Mouse (Mus musculus) thymus, adult 18-20 months (tissue): ENCODE results near the gene Pik3cg.
"Not testable (repeated sequence)": the region's sequence is repeated elsewhere in the genome, so short reads cannot be mapped to it uniquely, and the experiment has no call there.

Experiments
- DNase-seq, 2 experiments: peaks; one replicate each; pipeline ENCODE4 v3.0.0; 2022; ENCODE audit warnings: mixed read lengths in 2 of 2

The Pik3cg gene

DNA sequence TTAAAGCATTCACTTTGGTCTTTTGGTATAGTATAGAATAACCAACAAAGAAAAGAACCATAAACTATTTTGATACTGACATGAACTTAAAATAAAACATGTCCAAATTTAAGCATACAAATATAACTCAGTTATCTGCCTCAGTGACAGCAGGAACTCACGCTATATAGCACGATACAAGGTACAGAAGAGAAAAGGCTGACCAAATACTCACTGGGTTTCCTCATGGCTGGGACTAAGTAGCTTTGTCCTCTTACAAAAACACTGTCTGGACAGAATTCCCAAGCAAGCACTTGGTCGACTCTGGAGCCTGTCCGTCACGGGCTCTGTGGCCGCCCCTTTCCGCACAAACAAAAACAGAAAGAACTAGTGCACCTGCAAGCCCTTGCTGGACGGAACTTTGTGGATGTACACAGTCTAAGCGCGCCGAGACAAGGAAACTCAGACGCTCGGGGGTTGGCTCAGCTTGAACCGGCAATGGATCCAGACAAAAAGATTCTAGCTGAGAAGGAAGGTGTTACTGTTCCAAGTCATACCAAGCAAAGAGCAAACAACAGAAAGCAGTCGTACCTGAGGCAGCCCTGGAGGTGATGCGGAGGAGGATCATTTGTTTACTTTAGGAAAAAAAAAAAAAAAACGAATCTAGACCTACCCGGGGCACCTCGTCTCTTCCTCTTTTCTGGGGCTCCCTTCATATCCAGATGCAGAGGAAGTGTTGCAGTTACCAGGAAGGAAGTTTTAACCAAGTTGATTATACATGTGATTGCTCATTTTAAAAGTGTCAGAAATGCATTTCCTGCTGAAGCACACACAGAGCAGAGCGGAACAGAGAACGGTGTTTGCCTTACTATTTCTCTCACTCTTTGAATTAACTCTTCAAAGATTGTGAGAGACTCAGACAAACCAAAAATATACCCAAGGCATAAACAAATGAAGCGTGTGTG lies at the start of gene Pik3cg:
Gene Pik3cg (minus strand): TSS at position 712 of the 944 bp plus-strand sequence.
- peak; percentile 31 to 40 for DNase-seq

DNA sequence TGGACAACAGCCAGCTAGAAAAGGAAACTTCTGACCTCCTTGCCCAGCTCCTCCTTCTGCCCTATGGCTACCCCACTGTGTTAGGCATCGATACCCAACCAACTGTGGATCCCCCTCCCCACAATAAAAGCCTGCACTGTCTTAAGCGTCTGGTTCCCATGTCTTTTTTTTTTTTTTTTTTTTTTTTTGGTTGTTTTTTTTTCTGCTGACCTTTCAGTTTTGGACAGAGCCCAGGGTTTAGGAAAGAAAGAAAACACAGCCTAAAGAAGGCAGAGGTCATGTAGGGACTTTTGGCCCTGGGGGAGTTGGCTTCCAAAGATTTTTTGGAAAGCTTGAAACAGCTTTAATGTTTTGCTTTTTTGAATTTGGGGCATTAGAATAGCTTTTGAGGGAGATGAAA lies 40.0 kb upstream of the Pik3cg start:
- DNase-seq = no peak

DNA sequence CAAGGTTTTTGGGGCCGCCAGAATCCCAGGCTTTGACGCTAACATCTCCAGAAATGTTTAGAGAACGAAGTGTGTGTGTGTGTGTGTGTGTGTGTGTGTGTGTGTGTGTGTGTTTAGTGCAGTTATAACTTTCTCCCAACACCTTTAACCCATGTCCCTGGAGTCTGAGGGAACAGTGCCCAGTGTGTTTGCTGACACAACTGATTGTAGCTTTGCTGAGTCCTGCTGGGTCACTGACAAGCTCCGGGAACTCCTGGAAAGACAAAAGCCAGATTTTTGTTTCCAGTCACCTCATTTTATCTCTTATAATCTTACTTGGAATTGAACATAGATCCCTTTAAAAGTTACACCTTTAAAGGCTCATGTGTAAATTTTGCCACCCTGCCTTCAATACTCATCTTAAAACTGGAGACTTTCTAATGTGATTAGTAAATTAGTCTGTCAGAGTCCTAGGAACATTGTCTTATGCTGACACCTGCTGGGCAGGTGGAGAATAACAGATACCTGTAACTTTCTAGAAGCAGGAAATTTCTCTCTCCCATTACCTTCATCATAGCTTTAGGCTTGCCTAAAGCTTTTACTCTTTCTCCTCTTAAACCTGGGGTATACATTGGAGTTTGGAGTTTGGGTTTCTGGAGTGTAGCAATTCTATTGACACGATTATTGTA lies 37.2 kb upstream of the Pik3cg start:
- DNase-seq = no peak

DNA sequence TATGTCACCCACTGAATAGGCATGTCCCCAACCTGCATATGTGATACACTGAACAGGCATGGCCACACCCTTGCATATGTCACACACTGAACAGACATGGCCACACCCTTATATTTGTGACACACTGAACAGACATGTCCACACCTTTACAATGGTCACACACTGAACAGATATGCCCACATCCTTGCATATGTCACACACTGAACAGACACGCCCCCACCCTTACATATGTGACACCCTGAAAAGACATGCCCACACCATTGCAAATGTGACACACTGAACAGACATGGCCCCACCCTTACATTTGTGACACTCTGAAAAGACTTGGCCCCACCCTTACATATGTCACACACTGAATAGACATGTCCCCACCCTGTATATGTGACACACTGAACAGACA lies 35.1 kb upstream of the Pik3cg start:
- DNase-seq = no peak

DNA sequence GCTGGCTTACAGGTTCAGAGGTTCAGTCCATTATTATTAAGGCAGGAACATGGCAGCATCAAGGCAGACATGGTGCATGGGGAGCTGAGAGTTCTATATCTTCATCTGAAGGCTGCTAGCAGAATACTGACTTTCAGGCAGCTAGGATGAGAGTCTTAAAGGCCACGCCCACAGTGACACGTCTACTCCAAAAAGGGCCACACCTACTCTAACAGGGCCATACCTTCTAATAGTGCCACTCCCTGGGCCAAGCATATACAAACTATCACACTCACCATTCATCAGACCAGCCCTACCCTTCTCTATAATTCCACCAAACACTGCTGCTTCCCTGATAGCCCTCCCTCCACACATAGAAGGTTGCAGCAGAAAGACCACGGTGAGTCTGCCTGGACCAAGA lies 30.7 kb upstream of the Pik3cg start:
- not testable (repeated sequence) for DNase-seq

DNA sequence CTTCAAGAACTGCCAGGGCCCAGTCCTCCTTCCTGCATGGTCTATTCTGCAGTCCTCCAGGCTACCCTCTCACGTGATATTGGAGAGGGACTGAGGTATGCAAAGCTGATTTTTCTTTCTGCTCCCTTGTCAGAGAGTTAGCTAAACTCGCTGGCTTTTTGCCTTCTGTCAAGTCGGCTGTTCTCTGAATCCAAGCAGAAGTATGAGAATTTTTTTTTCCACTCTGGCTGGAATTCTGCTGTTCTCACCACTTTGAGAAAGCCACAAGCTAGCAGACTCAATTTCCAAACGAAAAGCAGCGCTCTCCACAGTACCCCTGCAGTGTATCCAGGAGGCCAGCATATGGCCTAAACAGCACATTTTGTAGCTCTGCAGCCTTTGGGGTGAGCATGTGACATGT lies 30.0 kb upstream of the Pik3cg start:
- DNase-seq = no peak

DNA sequence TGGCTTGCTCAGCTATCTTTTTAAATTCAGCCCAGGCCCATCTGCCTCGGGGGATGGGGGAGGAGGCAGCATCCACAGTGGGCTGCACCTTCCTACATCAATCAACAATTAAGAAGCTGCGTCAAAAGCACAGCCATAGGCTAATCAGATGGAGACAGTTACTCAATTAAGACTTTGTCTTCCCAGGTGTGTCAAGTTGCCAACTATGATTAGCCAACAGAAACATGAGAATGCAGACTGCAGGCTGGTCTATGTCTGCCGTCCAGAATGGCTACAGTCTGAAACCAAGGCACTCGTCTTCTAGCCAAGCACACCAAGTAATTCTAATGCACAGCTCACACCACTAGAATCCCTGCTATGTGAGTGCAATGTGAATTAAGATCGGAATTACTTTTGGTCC lies 29.4 kb upstream of the Pik3cg start:
- DNase-seq = no peak

DNA sequence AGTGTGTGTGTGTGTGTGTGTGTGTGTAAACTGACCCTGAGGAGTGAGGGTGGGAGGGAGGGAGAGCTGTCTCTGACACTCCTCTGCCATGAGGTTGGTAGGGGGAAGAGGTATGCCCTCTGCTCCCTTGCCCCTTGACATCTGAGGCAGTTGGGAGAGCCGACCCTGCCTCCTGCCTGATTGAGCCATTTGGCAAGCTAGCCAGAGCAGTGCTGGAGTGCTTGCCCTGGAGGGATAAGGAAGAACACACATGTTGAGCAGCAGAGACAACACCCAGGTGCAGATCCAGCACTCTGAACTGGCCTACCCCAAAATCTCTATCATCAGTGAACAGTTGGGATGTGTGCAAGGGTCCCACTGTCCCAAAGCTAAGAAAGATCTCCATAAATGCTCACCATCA lies 28.7 kb upstream of the Pik3cg start:
- no peak for DNase-seq

DNA sequence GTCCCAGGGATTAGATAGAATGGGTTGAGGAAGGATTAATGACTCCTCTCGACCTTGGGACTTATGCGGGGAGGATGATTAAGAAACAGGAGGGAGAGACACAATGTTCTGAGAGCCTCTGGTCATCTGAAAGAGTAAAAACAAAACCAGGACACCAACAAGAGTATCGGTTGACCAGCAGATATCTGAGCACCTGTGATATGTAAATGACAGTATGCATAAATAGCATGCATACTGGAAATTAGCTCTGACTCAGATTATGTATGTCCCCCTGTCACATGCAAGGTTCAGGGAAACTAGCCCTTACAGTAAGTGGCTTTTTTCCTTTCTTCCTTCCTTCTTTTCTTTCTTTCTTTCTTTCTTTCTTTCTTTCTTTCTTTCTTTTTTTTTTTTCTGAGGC lies 28.0 kb upstream of the Pik3cg start:
- DNase-seq = no peak

DNA sequence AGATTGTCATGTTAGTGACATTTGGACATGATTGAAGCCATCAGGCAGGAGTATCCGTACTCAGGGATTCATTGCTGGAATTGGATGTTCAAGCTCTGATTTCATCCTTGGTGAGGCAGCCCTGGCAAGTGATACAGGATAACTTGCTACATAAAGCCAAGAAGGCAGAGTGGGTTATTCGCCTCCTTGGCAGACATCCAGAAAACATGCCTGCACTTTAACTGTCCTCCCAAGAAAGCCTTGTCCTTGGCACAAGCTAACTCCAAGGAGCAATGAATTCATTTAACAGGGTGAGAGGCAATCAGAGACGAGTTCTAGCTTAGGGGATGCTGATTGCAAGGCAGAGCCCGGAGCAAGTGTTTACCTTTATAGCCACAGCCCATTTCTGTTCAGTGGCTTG lies 25.4 kb upstream of the Pik3cg start:
- DNase-seq = no peak

DNA sequence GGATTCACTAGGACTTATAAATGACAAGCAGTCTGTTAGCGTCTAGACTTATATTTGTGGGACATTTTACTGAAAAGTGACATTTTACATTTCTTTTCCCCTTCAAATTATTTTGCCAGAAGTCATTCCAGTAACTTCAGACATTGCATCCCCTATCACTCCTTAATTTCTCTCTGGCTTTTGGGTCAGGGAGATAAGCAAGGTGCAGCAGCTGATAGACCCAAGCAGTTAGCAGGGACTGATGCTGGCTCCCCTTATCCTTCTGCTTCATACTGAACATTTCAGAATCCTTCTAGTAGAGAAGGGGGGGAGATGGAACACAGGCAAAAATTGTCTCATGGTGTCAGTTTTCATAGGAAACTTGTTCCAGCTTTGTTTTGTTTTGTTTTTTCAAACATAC lies 22.9 kb upstream of the Pik3cg start:
- DNase-seq = no peak

DNA sequence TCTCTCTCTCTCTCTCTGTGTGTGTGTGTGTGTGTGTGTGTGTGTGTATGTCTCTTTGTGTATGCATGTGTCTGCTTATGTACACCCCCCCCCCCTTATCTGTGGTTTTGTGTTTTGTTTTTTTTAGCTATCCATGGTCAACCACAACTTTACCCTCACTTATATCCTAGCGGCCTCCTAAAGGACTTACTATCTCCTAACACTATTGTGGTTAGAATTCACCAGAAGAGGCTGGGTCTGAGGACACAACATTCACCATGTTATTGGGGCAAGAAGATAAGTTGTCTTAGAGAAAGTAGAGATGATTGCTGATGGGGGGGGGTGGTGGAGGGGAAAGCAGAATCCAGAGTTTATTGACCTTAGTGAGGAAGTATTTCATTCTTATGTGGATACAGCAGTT lies 15.2 kb upstream of the Pik3cg start:
- no peak for DNase-seq

DNA sequence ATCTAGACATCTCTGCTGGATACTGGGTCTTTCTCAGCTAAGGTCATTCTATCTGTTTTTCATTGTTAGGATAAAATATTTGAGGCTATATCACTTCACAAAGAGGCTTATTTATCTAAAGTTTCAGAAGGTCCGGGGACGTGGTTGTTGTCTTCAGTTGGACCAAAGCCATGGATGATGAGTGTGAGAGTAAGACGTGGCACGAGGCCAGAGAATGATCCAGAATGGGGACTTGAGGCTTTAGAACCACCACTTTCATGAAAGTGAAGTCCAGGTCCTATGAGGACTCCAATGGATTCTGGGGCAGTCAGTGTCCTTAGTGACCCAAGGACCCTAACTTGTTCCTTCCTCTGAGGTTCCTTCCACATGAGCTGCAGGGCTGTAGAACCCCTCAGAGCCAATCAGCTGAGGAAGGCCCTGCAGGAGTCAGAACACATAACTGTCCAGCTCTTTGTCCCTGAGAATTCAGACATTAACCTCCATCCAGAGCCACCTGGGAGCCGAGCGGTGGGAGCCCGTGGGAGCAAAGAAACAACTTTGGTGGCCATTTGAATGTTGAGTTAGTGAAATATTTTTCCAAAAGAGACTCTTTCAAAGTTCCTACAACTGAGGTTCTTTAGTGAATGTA lies 14.4 kb upstream of the Pik3cg start:
- DNase-seq = no peak

DNA sequence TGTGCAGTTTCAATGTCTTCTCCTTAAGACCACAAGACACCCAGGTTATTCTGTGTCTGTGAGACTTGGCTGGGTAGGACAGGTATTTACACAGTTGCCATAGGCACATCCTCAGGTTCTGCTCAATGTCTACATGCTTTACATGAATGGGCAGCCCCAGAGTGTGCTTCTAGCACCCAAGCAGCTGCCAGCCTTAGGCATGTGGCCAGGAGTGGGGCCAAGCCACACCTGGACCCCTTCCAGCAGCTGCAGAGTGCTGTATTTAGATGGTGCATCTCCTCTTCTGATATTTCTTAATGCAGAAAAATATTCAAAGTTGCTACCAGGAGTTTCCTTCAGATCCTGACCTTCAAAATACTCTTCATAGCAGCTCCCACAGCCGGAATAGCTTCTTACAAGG lies 11.9 kb upstream of the Pik3cg start:
- DNase-seq = no peak

DNA sequence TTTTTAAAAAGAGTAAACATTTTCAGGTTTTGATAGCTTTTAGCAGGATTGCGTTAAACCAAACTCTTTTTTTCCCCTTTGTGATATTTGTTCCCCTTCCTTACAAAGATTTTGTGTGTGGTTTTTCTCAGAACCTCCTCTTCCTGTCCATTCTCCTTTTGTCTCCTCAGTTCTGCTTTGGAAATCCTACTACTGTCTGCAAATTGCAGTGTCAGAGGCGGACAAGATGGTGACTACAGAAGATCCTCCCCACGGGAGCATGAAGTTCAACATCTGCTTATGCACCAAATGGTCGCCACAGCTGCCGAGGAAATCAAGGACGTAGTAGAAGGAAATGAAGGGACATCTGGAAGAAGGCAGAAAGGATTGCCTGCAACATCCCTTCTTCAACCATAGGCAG lies 6.7 kb upstream of the Pik3cg start:
- no peak for DNase-seq

DNA sequence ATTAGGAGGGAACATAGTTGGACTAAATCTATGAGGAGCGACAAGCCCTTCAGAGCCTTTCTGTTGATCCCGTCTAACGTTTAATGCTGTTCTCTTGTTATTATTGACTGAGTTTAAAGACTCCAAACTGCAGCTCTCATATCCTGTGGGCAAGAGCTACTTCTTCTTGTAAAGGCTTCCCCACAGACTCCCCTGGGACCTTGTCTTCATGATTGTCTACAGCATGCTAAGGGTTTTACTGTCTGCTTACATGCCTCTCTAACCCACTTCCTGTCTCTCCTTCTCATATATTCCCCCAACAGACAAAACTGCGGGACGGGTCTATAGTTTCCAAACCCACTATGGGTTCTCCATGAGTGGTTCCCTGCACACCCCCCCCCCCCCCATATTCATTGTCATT lies 4.2 kb upstream of the Pik3cg start:
- DNase-seq = peak in 1 of 2 experiments; percentile 31

DNA sequence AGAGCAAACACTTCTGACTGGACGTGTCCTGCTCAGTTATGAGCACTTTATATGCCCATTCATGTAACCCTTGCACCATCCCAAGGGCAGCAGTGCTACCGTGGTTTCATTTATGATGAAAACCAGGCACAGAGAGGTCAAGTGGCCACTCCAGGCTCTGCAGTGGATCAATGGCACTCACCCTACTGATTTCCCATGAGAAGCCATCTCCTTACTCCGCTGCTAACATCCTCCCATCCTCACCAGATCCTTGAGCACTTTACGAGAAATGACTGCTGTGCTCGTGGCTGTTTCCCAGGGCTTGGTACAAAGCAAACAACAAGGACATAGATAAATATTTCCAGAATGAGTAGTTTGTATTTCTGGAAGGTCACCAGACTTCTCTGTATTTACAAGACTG lies 3.7 kb upstream of the Pik3cg start:
- DNase-seq = no peak

DNA sequence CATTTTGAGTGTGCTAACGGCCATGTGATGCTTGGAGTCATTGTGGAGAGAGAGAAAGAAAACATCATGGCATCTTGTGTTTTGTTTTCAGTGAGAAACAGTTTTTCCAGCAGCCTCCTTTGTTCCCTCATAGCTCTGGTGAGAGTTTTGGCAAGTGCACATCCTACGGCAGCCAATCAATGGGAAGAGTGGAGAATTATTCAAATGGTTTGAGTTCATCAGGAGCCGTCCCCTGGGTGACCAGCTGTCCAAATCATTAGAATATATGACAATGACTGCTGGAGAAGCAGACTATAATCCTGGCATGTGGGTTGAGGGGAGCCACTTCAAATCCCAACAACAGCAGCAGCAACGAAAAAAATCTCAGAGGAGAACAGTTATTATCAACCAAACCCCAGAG lies 2.8 kb upstream of the Pik3cg start:
- no peak for DNase-seq

DNA sequence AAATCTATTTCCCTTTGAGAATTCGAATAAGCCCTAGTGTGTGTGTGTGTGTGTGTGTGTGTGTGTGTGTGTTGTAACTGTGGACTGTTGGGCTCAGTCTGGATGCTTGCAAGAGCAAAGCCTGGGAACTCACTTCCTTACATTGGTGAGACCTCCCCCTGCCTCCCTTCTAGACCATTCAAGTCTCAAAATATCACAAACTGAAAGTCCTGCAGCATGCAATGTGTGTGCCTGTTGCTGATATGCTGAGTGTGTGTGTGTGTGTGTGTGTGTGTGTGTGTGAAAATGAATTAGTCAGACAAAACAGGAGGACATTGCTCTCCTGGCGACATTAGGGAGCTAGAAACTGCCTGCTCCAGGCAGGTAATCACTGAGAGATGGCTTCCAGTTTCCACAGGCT lies 492 bp upstream of the Pik3cg start:
- no peak for DNase-seq

DNA sequence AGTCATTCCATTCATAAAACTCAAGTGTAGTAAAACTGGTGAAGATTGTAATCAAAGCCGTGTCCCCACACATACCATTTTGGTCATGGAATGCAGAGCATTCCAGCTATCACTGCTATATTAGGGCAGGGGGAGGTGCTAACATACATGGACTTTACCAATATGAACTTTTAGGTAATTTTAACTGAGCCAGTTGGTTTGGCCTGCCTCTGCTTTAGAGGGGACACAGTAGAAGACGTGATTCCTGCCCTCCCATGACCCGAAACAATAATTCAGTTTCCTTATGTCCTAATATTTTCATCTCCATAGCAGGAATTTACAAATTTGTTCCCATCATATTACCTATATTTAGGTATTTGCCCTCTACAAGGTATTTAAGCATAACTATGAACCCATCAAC lies 1.3 kb downstream of the Pik3cg start:
- DNase-seq = no peak

DNA sequence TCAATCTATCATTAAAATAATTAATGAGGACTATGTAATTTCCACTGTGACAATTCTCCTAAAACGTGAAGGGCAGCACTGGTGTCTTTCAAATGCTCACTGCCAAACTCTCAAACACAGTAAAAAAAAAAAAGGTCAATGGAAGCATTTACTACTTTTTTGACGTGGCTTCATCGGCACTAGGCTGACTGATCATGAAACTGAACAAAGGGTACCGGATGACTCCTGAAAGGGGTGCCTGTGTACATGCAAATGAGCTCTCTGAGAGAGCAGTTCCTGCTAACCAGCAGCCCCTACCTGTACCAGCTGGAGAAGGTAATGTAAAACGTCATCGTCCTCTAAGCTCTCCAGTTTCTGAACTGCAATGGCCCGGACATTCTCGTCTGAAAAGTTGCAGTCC lies 4.8 kb downstream of the Pik3cg start:
- DNase-seq = no peak

DNA sequence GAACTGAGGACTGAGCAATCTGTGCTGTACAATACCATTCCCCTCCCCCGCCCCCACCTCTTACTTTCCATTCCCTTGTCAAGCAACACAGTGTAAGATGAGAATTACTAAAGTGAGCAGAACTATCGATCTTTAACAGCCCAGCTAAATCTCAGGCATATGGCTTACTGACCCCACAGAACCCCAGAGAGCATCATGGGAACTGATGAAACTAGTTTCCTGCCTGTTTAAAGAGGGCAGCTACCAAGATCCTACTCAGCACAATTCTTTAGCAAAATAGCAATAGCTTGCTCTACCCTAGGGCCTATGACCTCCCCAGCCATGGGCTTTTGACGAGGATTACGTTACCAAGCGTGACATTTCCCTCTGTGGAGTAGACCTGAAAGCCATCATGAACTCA lies 5.9 kb downstream of the Pik3cg start:
- no peak for DNase-seq

DNA sequence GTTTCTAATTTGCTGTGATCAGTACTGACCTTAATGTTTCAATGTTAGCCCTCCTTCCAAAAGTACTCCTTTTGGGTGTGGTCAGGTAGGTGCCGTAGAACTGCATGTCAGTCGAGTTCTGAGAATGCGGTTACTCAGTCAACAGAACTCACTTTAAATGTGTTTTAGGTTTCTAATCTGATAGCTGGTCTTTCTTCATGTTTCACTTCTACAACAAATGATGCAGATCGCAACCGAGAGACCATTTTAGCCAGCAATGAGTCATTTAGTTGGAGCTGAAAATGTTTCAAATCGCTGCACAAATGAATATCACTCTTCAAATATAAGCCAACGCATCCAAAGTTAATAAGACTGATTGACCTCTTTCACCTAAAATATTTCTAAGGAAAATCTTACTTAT lies 6.5 kb downstream of the Pik3cg start:
- DNase-seq = no peak

DNA sequence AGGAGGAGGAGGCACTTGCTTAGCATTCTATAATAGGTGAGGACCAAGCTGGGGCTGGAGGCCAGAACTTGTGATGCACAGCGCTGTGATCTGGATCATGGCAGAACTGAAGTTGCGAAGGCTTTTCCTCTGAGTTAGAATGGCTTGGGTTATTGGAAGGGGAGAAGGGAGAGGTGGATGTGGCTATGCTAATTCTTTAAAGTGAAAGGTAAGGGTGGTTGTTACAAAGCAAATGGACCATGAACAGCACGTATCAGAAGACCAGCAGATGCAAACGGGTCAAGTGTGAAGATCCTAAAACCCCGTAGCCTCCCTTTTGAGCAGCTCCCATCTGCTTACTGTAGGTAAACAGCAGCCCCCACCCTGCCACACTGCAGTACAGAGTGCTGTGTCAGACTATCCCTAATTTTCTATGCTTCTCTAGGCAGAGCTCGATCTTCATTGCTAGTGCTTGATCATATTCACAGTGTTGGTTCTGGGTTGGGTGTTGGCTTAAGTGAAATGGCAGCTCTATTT lies 7.3 kb downstream of the Pik3cg start:
- DNase-seq = no peak
